Mouse (Mus musculus): ENCODE results near the gene Kcnj12.

GRCm38 (mm10) chr11:60977153-60977552, 45.2 kb upstream of the Kcnj12 start:
- TF ChIP-seq CTCF (IDR thresholded peaks at IDR 0.05 in 2 of 3, conservative IDR thresholded peaks at IDR 0.05 in 1 of 3; ENCODE audit: control insufficient read depth in 1 of 3, insufficient read depth in 1 of 3, low read depth in 2 of 3, low read length in 3 of 3, poor library complexity in 1 of 3, severe bottlenecking in 1 of 3): no peak
- no peak for TF ChIP-seq CHD2 (IDR thresholded peaks at IDR 0.05; ENCODE audit: low read length)
- TF ChIP-seq POLR2A (IDR thresholded peaks at IDR 0.05; ENCODE audit: control insufficient read depth in 1 of 2, insufficient read depth in 1 of 2, low read depth in 1 of 2, low read length in 2 of 2, poor library complexity in 1 of 2): no peak
- no peak for TF ChIP-seq ZC3H11A (IDR thresholded peaks at IDR 0.05; ENCODE audit: low read depth, low read length)
- no peak for TF ChIP-seq GABPA (IDR thresholded peaks at IDR 0.05; ENCODE audit: low read depth, low read length)
- TF ChIP-seq EP300 (IDR thresholded peaks at IDR 0.05; ENCODE audit: low read depth in 1 of 2, low read length in 2 of 2): no peak
- no peak for TF ChIP-seq TCF12 (IDR thresholded peaks at IDR 0.05; ENCODE audit: low read depth, low read length)
- TF ChIP-seq USF2 (IDR thresholded peaks at IDR 0.05; ENCODE audit: borderline replicate concordance in 1 of 2, insufficient read depth in 1 of 2, low read depth in 1 of 2, low read length in 2 of 2): no peak
- no peak for TF ChIP-seq MYC (IDR thresholded peaks at IDR 0.05; ENCODE audit: low read depth, low read length)
- no peak for TF ChIP-seq GATA1 (IDR thresholded peaks at IDR 0.05; ENCODE audit: low read depth, low read length)
- TF ChIP-seq POLR2AphosphoS2 (IDR thresholded peaks at IDR 0.05; ENCODE audit: low read length): no peak
- TF ChIP-seq POLR2AphosphoS5 (IDR thresholded peaks at IDR 0.05; ENCODE audit: borderline replicate concordance, low read depth, low read length): no peak
- no peak for TF ChIP-seq MAZ (IDR thresholded peaks at IDR 0.05; ENCODE audit: low read depth, low read length)
